Mouse (Mus musculus): ENCODE measurements around the gene Rab30.

DNA sequence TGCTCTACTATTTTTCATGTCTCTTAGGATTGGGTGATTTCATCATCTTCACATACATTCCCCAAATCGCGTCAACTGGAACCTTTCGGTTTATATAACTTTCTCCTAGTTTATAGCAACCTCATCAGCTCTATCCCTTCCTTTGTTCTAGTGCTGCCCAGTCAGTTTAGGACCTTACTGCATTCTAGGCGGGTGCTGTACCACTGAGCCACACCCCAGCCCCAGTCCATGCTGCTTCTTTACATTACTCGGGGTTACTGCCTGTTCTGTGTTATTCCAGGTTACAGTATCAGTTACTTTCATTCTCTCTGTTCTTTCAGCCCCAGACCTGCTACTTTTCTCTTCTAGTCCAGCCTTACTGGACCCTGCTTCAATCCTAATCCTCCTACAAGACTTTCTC lies 145.8 kb downstream of the Rab30 start:
- TF ChIP-seq CTCF (IDR thresholded peaks at IDR 0.05; ENCODE audit: insufficient read depth, low read length) (no peak), POLR2A (IDR thresholded peaks at IDR 0.05; ENCODE audit: borderline replicate concordance, extremely low read depth, low read depth, low read length) (no peak)
